Mouse (Mus musculus) brain, embryonic 14.5 days (tissue): ENCODE results near the gene Sh3rf1.

Experiments
- CTCF ChIP-seq: fragments of 200-500 bp; IDR thresholded peaks from 2 replicates; pipeline ENCODE4 v1.5.1; 2012; ENCODE audit warnings: inconsistent platforms, mild to moderate bottlenecking, moderate library complexity, borderline replicate concordance; ENCODE audit not compliant: insufficient read depth, insufficient read length; ENCODE audit errors: extremely low read depth
- POLR2A ChIP-seq: fragments of 200-500 bp; IDR thresholded peaks from 2 replicates; pipeline ENCODE4 v1.6.1; 2012; ENCODE audit warnings: mild to moderate bottlenecking, inconsistent platforms, borderline replicate concordance; ENCODE audit not compliant: poor library complexity, insufficient read depth, insufficient read length, severe bottlenecking; ENCODE audit errors: extremely low read depth

DNA sequence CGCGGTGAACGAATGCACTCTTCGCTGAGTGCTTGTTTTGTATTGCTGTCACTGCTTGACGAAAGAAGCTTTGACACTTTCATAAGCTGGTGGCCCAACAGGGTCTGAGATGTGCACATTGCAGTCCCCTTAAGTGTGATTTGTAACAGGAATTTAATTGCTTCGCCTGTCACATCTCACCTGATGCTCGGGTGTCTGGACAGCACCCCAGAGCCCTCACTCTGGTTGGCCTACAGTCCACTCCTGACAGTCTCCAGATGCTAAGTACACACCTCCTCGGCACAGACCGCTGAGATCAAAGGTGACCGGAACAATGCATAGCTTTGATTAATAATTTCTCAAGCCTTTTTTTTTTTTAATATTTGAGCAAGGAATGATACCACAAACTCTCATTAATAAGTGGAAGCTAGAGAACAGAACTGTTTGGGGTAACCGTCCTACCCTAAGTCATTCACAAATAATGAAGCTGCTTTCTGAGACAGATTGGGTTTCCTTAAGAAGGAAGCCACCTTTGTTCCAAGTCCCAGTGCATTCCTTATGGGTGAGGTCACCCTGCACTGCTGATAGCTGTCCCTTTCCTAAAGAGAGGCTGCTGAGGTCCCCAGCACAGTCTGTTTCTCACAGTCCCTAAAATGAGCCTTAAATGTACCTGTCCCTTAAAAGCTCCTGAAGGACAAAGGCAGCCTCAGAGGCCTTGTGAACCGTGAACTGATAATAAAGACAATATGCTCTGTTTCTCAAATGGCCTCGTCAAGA is 23.8 kb downstream of the Sh3rf1 start:
- TF ChIP-seq CTCF: no peak
- TF ChIP-seq POLR2A: no peak
